ENCODE assay signal across 7 mouse cellular contexts in the genomic region with DNA sequence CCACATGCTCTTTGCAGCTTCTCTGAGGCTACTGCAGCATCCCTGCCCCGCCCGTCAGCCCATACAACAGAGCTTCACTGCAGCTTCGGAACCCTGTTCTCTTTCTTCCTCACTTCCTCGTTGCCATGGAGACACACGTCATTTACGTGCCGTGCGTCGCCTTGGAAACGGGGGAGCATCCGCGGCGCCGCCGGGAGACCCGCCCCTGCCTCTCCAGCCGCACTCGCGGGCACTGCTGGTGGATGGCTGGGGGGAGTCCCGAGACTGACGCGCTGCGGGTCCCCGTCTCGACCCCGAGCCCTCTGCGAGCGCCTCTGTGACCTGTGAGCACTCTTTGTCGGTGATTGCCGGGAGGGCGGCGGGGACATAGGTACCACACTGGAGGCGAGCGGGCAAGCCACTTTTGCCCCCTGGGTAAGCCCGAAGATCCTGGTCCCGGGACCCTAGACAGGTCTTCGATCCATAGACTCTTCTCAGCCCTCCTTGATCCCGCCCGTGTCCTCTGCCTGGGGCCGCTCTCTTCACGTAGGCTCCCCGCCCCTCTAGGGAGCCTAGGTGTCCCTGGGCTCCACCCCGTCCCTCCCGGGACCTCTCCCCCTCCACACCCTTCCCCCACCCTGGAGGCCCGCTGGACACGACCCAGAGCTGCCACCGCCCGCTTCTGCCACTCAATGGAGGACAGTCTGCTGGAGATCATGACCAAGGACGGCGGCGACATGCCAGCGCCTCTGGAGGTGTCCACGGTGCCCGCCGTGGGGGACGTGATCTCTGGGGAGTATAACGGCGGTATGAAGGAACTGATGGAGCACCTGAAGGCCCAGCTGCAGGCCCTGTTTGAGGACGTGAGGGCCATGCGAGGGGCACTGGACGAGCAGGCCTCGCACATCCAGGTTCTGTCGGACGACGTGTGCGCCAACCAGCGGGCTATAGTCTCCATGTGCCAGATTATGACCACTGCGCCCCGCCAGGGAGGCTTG. TPM values are rescaled to one million over a fixed set of nuclear protein-coding genes. Genes with fewer than 3 reads are reported as not detected.
DNase-seq lines count a peak whose midpoint lies in the region; ATAC-seq lines count a peak whose summit lies in the region.

No protein-coding gene starts in this region.

- DNase-seq in adrenal gland, postnatal 10 days: peak; percentile 84
- DNase-seq in embryo, embryonic 10.5 days (ENCODE audit: low spot score): peak; percentile 97
- DNase-seq in heart, embryonic 10.5 days (ENCODE audit: low spot score): peak; percentile 87
- peak; percentile 45 to 49 for DNase-seq in kidney, adult 8-10 months
- DNase-seq in limb, embryonic 11.5 days (ENCODE audit: low spot score): peak; percentile 90
- peak; percentile 22 to 68 for DNase-seq in spleen, postnatal 4 days (ENCODE audit: low spot score in 2 of 2)

- H3K27ac ChIP-seq in heart, embryonic 10.5 days: peak overlapping the region; percentile 59
- no peak overlapping the region for H3K27ac ChIP-seq in limb, embryonic 11.5 days (replicated peaks; ENCODE audit: low read depth, low read length)
- peak overlapping the region; percentile 94 for H3K27ac ChIP-seq in midbrain, embryonic 15.5 days

- peak overlapping the region; percentile 94 for H3K4me2 ChIP-seq in limb, embryonic 11.5 days (ENCODE audit: low read depth, severe bottlenecking)
- peak overlapping the region; percentile 54 for H3K4me2 ChIP-seq in midbrain, embryonic 15.5 days

- H3K9ac ChIP-seq in limb, embryonic 11.5 days (ENCODE audit: low read length): peak overlapping the region; percentile 34; the same call in 1 of the 2 replicates
- peak overlapping the region; percentile 66 for H3K9ac ChIP-seq in midbrain, embryonic 15.5 days

- ATAC-seq in limb, embryonic 11.5 days (ENCODE audit: insufficient number of reproducible peaks, low FRiP score, low TSS enrichment, low read depth): peak; percentile 89
- ATAC-seq in midbrain, embryonic 15.5 days (replicated peaks): peak; percentile 93

- H3K9me3 ChIP-seq in heart, embryonic 10.5 days: no peaks in the 10 kb centered on the region
- no peaks in the 10 kb centered on the region for H3K9me3 ChIP-seq in limb, embryonic 11.5 days (ENCODE audit: control insufficient read depth, low read length)
- H3K9me3 ChIP-seq in midbrain, embryonic 15.5 days: no peaks in the 10 kb centered on the region

- peak overlapping the region; percentile 68 for H3K4me3 ChIP-seq in heart, embryonic 10.5 days
- H3K4me3 ChIP-seq in limb, embryonic 11.5 days (ENCODE audit: low read depth, low read length): peak overlapping the region; percentile 48
- peak overlapping the region; percentile 63 for H3K4me3 ChIP-seq in midbrain, embryonic 15.5 days

- peaks cover 80% of the 10 kb centered on the region for H3K27me3 ChIP-seq in heart, embryonic 10.5 days (ENCODE audit: insufficient read depth, poor library complexity, severe bottlenecking)
- peaks cover 38% of the 10 kb centered on the region for H3K27me3 ChIP-seq in limb, embryonic 11.5 days (ENCODE audit: control insufficient read depth, insufficient read depth, low read length)
- no peaks in the 10 kb centered on the region; the same call in 1 of the 2 replicates for H3K27me3 ChIP-seq in midbrain, embryonic 15.5 days (replicated peaks)

- 1% methylated on average over 68 of the region's 69 CpGs for WGBS in heart, embryonic 10.5 days
- 1% methylated on average over 69 of the region's 69 CpGs for WGBS in limb, embryonic 11.5 days
- 1% methylated on average over 69 of the region's 69 CpGs for WGBS in midbrain, embryonic 15.5 days

- peaks cover 21% of the 10 kb centered on the region for H3K4me1 ChIP-seq in heart, embryonic 10.5 days
- peaks cover 10% of the 10 kb centered on the region; the same call in 1 of the 2 replicates for H3K4me1 ChIP-seq in limb, embryonic 11.5 days (ENCODE audit: control insufficient read depth, insufficient read depth, low read length)
- H3K4me1 ChIP-seq in midbrain, embryonic 15.5 days: peaks cover 44% of the 10 kb centered on the region

- H3K36me3 ChIP-seq in heart, embryonic 10.5 days: no peaks in the 10 kb centered on the region
- H3K36me3 ChIP-seq in limb, embryonic 11.5 days (ENCODE audit: control insufficient read depth, insufficient read depth, low read length): no peaks in the 10 kb centered on the region
- no peaks in the 10 kb centered on the region for H3K36me3 ChIP-seq in midbrain, embryonic 15.5 days (replicated peaks)

RNA-seq across cellular contexts. Expression of a gene that starts 1.0 kb away (rescaled TPM):
- 1 to 10 TPM; 1.2 to 1.5 TPM for total RNA-seq in adrenal gland, postnatal 10 days (2021)
- 0.58 and 0.85 TPM in 2 replicates for polyA plus RNA-seq in heart, embryonic 10.5 days (2016; fragmentation: Nextera tagmentation; extraction: Ambion mirVana)
- polyA plus RNA-seq in limb, embryonic 11.5 days (2014; fragmentation: Nextera tagmentation; extraction: Ambion mirVana): 0.40 and 0.70 TPM in 2 replicates
- polyA plus RNA-seq in midbrain, embryonic 15.5 days (2015; fragmentation: Nextera tagmentation; extraction: Ambion mirVana): 113 and 118 TPM in 2 replicates

RNA-seq across cellular contexts. Expression of a gene that starts 2.5 kb away (rescaled TPM):
- total RNA-seq in adrenal gland, postnatal 10 days (2021): 10 to 100 TPM; 43.2 to 54.1 TPM
- 54.9 and 77.1 TPM in 2 replicates for polyA plus RNA-seq in heart, embryonic 10.5 days (2016; fragmentation: Nextera tagmentation; extraction: Ambion mirVana)
- 47.1 and 47.2 TPM in 2 replicates for polyA plus RNA-seq in limb, embryonic 11.5 days (2014; fragmentation: Nextera tagmentation; extraction: Ambion mirVana)
- polyA plus RNA-seq in midbrain, embryonic 15.5 days (2015; fragmentation: Nextera tagmentation; extraction: Ambion mirVana): 60.5 and 63.3 TPM in 2 replicates

RNA-seq across cellular contexts. Expression of a gene that starts 27.4 kb away (rescaled TPM):
- not detected for total RNA-seq in adrenal gland, postnatal 10 days (2021)
- polyA plus RNA-seq in heart, embryonic 10.5 days (2016; fragmentation: Nextera tagmentation; extraction: Ambion mirVana): not detected in 2 replicates
- not detected in 2 replicates for polyA plus RNA-seq in limb, embryonic 11.5 days (2014; fragmentation: Nextera tagmentation; extraction: Ambion mirVana)
- polyA plus RNA-seq in midbrain, embryonic 15.5 days (2015; fragmentation: Nextera tagmentation; extraction: Ambion mirVana): not detected in 2 replicates

RNA-seq across cellular contexts. Expression of a gene that starts 52.8 kb away (rescaled TPM):
- not detected for total RNA-seq in adrenal gland, postnatal 10 days (2021)
- polyA plus RNA-seq in heart, embryonic 10.5 days (2016; fragmentation: Nextera tagmentation; extraction: Ambion mirVana): not detected in 2 replicates
- polyA plus RNA-seq in limb, embryonic 11.5 days (2014; fragmentation: Nextera tagmentation; extraction: Ambion mirVana): not detected in 2 replicates
- 0.08 TPM in 1 of 2 replicates, not detected in the other for polyA plus RNA-seq in midbrain, embryonic 15.5 days (2015; fragmentation: Nextera tagmentation; extraction: Ambion mirVana)

RNA-seq across cellular contexts. Expression of a gene that starts 52.9 kb away (rescaled TPM):
- not detected for total RNA-seq in adrenal gland, postnatal 10 days (2021)
- polyA plus RNA-seq in heart, embryonic 10.5 days (2016; fragmentation: Nextera tagmentation; extraction: Ambion mirVana): 0.18 TPM in 1 of 2 replicates, not detected in the other
- polyA plus RNA-seq in limb, embryonic 11.5 days (2014; fragmentation: Nextera tagmentation; extraction: Ambion mirVana): not detected in 2 replicates
- polyA plus RNA-seq in midbrain, embryonic 15.5 days (2015; fragmentation: Nextera tagmentation; extraction: Ambion mirVana): 0.22 TPM in 1 of 2 replicates, not detected in the other

Comparison
In these comparisons a context has a peak if more than half of its experiments do, and no peak if none do; other contexts are left out.
1. DNase-seq: peak in every context shown above with its lines; median percentile 97 in embryo, embryonic 10.5 days; 90 in limb, embryonic 11.5 days; 87 in heart, embryonic 10.5 days; 84 in adrenal gland, postnatal 10 days; 47 in kidney, adult 8-10 months; 45 in spleen, postnatal 4 days.
2. RNA of a gene that starts 1.0 kb away (polyA plus RNA-seq): 113 to 118 TPM in midbrain, embryonic 15.5 days; 0.58 to 0.85 TPM in heart, embryonic 10.5 days and 0.40 to 0.70 TPM in limb, embryonic 11.5 days; every median in the first group is over 10 times any median in the second.
3. Peak in every context shown above with its lines, with median percentiles within 50 percentile points of each other: H3K4me3 ChIP-seq.